Mouse (Mus musculus) limb, embryonic 13.5 days (tissue): ENCODE data around the gene Mrgbp. TPM values are rescaled to one million over a fixed set of nuclear protein-coding genes. Genes with fewer than 3 reads are reported as not detected.

Experiments
- ATAC-seq: fragments of 200-750 bp; cut with Nextera tagmentation; 2 replicates; pipeline ENCODE4 v1.8.0; 2017; ENCODE audit warnings: low read depth, moderate number of reproducible peaks, moderate TSS enrichment; ENCODE audit not compliant: low FRiP score
- H3K27ac ChIP-seq: fragments of 300-500 bp; sonication (generic); 2 replicates; pipeline ENCODE4 v1.5.1; 2015; ENCODE audit warnings: inconsistent platforms, mild to moderate bottlenecking, moderate library complexity
- H3K27me3 ChIP-seq: fragments of 300-500 bp; sonication (generic); 2 replicates; pipeline ENCODE4 v1.6.1; 2015; ENCODE audit warnings: mild to moderate bottlenecking, inconsistent platforms
- H3K36me3 ChIP-seq: fragments of 300-500 bp; sonication (generic); 2 replicates; pipeline ENCODE4 v1.6.1; 2015; ENCODE audit warnings: inconsistent platforms, mild to moderate bottlenecking, moderate library complexity
- H3K4me1 ChIP-seq: fragments of 300-500 bp; sonication (generic); 2 replicates; pipeline ENCODE4 v1.6.1; 2015; ENCODE audit warnings: inconsistent platforms
- H3K4me2 ChIP-seq: fragments of 300-500 bp; sonication (generic); replicated peaks from 2 replicates; pipeline ENCODE4 v1.6.1; 2015; ENCODE audit warnings: inconsistent platforms, mild to moderate bottlenecking, moderate library complexity
- H3K4me3 ChIP-seq: fragments of 300-500 bp; sonication (generic); 2 replicates; pipeline ENCODE4 v1.5.1; 2015; ENCODE audit warnings: moderate library complexity, mild to moderate bottlenecking, inconsistent platforms
- H3K9ac ChIP-seq: fragments of 300-500 bp; sonication (generic); 2 replicates; pipeline ENCODE4 v1.6.1; 2015; ENCODE audit warnings: mild to moderate bottlenecking, inconsistent platforms
- H3K9me3 ChIP-seq: fragments of 300-500 bp; sonication (generic); 2 replicates; pipeline ENCODE4 v1.6.1; 2016; ENCODE audit warnings: inconsistent platforms
- WGBS: fragments of 180-500 bp; shearing (Covaris S2); methylation state at CpG from one replicate; pipeline ENCODE4 v1.1.7; 2015; 5-methylcytosine and 5-hydroxymethylcytosine counted together
- polyA plus RNA-seq: library from polyadenylated mRNA; unstranded; fragments of >200 nt; fragmentation: Nextera tagmentation; extraction: Ambion mirVana; gene quantifications from 2 replicates; pipeline ENCODE4 v1.2.1, GENCODE M21; 2015

The Mrgbp gene
- 35.0 and 39.2 TPM in 2 replicates for polyA plus RNA-seq

GRCm38 (mm10) chr2:180581002-180581401 lies at the start of gene Mrgbp:
TSS of gene Mrgbp (plus strand) at chr2:180581304.
- WGBS = 78% methylated on average over 3 of the region's 3 CpGs
- H3K4me3 ChIP-seq = no peak within 1 kb of the TSS
- peak within 1 kb of the TSS; percentile 48; the same call in 1 of the 2 replicates for H3K9ac ChIP-seq
- H3K4me1 ChIP-seq = peaks cover 23% of the 10 kb centered on the region
- no peak for ATAC-seq
- peaks cover 15% of the 10 kb centered on the region for H3K36me3 ChIP-seq
- no peak within 1 kb of the TSS for H3K27ac ChIP-seq
- no peaks in the 10 kb centered on the region for H3K9me3 ChIP-seq
- peaks cover 3% of the 10 kb centered on the region for H3K27me3 ChIP-seq
- H3K4me2 ChIP-seq = peak within 1 kb of the TSS; percentile 88; the same call in 1 of the 2 replicates

- H3K9ac ChIP-seq = no peak overlapping the region
- no peak overlapping the region for H3K4me2 ChIP-seq
- peaks cover 13% of the 10 kb centered on the region; the same call in 1 of the 2 replicates for H3K4me1 ChIP-seq
- H3K36me3 ChIP-seq = no peaks in the 10 kb centered on the region
- no peaks in the 10 kb centered on the region for H3K9me3 ChIP-seq
- WGBS = 48% methylated on average over 7 of the region's 7 CpGs
- no peak for ATAC-seq
- H3K27me3 ChIP-seq = peaks cover 31% of the 10 kb centered on the region
- no peak overlapping the region for H3K4me3 ChIP-seq
- H3K27ac ChIP-seq = no peak overlapping the region
Measured at GRCm38 (mm10) chr2:180531671-180532385, 49.3 kb upstream of the Mrgbp start.

GRCm38 (mm10) chr2:180532386-180532995 lies 48.6 kb upstream of the Mrgbp start:
- no peak overlapping the region for H3K4me3 ChIP-seq
- no peak overlapping the region for H3K4me2 ChIP-seq
- no peak overlapping the region for H3K27ac ChIP-seq
- WGBS = 51% methylated on average over 6 of the region's 6 CpGs
- no peaks in the 10 kb centered on the region for H3K36me3 ChIP-seq
- H3K9ac ChIP-seq = no peak overlapping the region
- peaks cover 25% of the 10 kb centered on the region for H3K27me3 ChIP-seq
- ATAC-seq = no peak
- peaks cover 13% of the 10 kb centered on the region; the same call in 1 of the 2 replicates for H3K4me1 ChIP-seq
- no peaks in the 10 kb centered on the region for H3K9me3 ChIP-seq

- no peak for ATAC-seq
- Histone ChIP-seq H3K36me3 (no peaks in the 10 kb centered on the region), H3K9me3 (no peaks in the 10 kb centered on the region), H3K9ac (no peak overlapping the region), H3K27me3 (peaks cover 18% of the 10 kb centered on the region; the same call in 1 of the 2 replicates), H3K4me1 (peaks cover 13% of the 10 kb centered on the region; the same call in 1 of the 2 replicates), H3K27ac (no peak overlapping the region), H3K4me3 (no peak overlapping the region), H3K4me2 (no peak overlapping the region)
- WGBS = 65% methylated on average over 4 of the region's 4 CpGs
Measured at GRCm38 (mm10) chr2:180533237-180533636, 47.9 kb upstream of the Mrgbp start.

GRCm38 (mm10) chr2:180543675-180544074 lies 37.4 kb upstream of the Mrgbp start:
- WGBS = 83% methylated on average over 2 of the region's 2 CpGs
- Histone ChIP-seq H3K9me3 (no peaks in the 10 kb centered on the region), H3K4me2 (no peak overlapping the region), H3K27ac (no peak overlapping the region), H3K4me1 (peaks cover 3% of the 10 kb centered on the region; the same call in 1 of the 2 replicates), H3K27me3 (no peaks in the 10 kb centered on the region), H3K4me3 (no peak overlapping the region), H3K9ac (no peak overlapping the region), H3K36me3 (no peaks in the 10 kb centered on the region)
- no peak for ATAC-seq

- Histone ChIP-seq H3K27ac (no peak overlapping the region), H3K36me3 (no peaks in the 10 kb centered on the region), H3K4me3 (no peak overlapping the region), H3K27me3 (no peaks in the 10 kb centered on the region), H3K4me1 (peaks cover 3% of the 10 kb centered on the region; the same call in 1 of the 2 replicates), H3K9me3 (no peaks in the 10 kb centered on the region), H3K9ac (no peak overlapping the region), H3K4me2 (no peak overlapping the region)
- 78% methylated on average over 18 of the region's 18 CpGs for WGBS
- no peak for ATAC-seq
Measured at GRCm38 (mm10) chr2:180545046-180545445, 36.1 kb upstream of the Mrgbp start.

GRCm38 (mm10) chr2:180547384-180548106 lies 33.6 kb upstream of the Mrgbp start:
- no peak overlapping the region for H3K9ac ChIP-seq
- H3K4me2 ChIP-seq = no peak overlapping the region
- no peaks in the 10 kb centered on the region for H3K36me3 ChIP-seq
- H3K4me3 ChIP-seq = no peak overlapping the region
- H3K4me1 ChIP-seq = peaks cover 3% of the 10 kb centered on the region; the same call in 1 of the 2 replicates
- ATAC-seq = no peak
- WGBS = 42% methylated on average over 8 of the region's 8 CpGs
- H3K9me3 ChIP-seq = no peaks in the 10 kb centered on the region
- H3K27me3 ChIP-seq = no peaks in the 10 kb centered on the region
- H3K27ac ChIP-seq = no peak overlapping the region

GRCm38 (mm10) chr2:180552340-180552739 lies 28.8 kb upstream of the Mrgbp start:
- H3K9me3 ChIP-seq = no peaks in the 10 kb centered on the region
- H3K4me2 ChIP-seq = no peak overlapping the region
- 75% methylated on average over 3 of the region's 3 CpGs for WGBS
- peaks cover 8% of the 10 kb centered on the region; the same call in 1 of the 2 replicates for H3K4me1 ChIP-seq
- ATAC-seq = no peak
- H3K36me3 ChIP-seq = no peaks in the 10 kb centered on the region
- H3K9ac ChIP-seq = no peak overlapping the region
- H3K4me3 ChIP-seq = no peak overlapping the region
- no peak overlapping the region for H3K27ac ChIP-seq
- H3K27me3 ChIP-seq = no peaks in the 10 kb centered on the region

GRCm38 (mm10) chr2:180555219-180555618 lies 25.9 kb upstream of the Mrgbp start:
- 58% methylated on average over 3 of the region's 3 CpGs for WGBS
- Histone ChIP-seq H3K9ac (no peak overlapping the region), H3K4me2 (no peak overlapping the region), H3K4me1 (0 out of 2 replicates have a peak, but pooled peaks cover 5% of the 10 kb centered on the region), H3K4me3 (no peak overlapping the region), H3K36me3 (no peaks in the 10 kb centered on the region), H3K9me3 (no peaks in the 10 kb centered on the region), H3K27me3 (no peaks in the 10 kb centered on the region), H3K27ac (no peak overlapping the region)
- no peak for ATAC-seq

- no peaks in the 10 kb centered on the region for H3K36me3 ChIP-seq
- H3K27me3 ChIP-seq = no peaks in the 10 kb centered on the region
- no peak for ATAC-seq
- 80% methylated on average over 3 of the region's 3 CpGs for WGBS
- H3K27ac ChIP-seq = no peak overlapping the region
- H3K4me2 ChIP-seq = no peak overlapping the region
- no peak overlapping the region for H3K4me3 ChIP-seq
- H3K9ac ChIP-seq = no peak overlapping the region
- H3K4me1 ChIP-seq = 0 out of 2 replicates have a peak, but pooled peaks cover 5% of the 10 kb centered on the region
- H3K9me3 ChIP-seq = no peaks in the 10 kb centered on the region
Measured at GRCm38 (mm10) chr2:180556470-180556869, 24.6 kb upstream of the Mrgbp start.

GRCm38 (mm10) chr2:180560245-180560644 lies 20.9 kb upstream of the Mrgbp start:
- ATAC-seq = no peak
- 53% methylated on average over 5 of the region's 5 CpGs for WGBS
- 0 out of 2 replicates have a peak, but pooled peaks cover 2% of the 10 kb centered on the region for H3K27me3 ChIP-seq
- no peaks in the 10 kb centered on the region for H3K4me1 ChIP-seq
- no peak overlapping the region for H3K4me2 ChIP-seq
- H3K9ac ChIP-seq = no peak overlapping the region
- no peak overlapping the region for H3K27ac ChIP-seq
- no peaks in the 10 kb centered on the region for H3K36me3 ChIP-seq
- no peak overlapping the region for H3K4me3 ChIP-seq
- H3K9me3 ChIP-seq = no peaks in the 10 kb centered on the region

- Histone ChIP-seq H3K4me1 (no peaks in the 10 kb centered on the region), H3K27me3 (0 out of 2 replicates have a peak, but pooled peaks cover 2% of the 10 kb centered on the region), H3K9ac (no peak overlapping the region), H3K36me3 (no peaks in the 10 kb centered on the region), H3K4me2 (no peak overlapping the region), H3K27ac (no peak overlapping the region), H3K9me3 (no peaks in the 10 kb centered on the region), H3K4me3 (no peak overlapping the region)
- no peak for ATAC-seq
- WGBS = 38% methylated on average over 5 of the region's 5 CpGs
Measured at GRCm38 (mm10) chr2:180562146-180562545, 19.0 kb upstream of the Mrgbp start.
